Mouse (Mus musculus) liver, adult 2 months (tissue): ENCODE data around the gene Sema3g.

Experiments
- CTCF ChIP-seq: fragments of 200-500 bp; IDR thresholded peaks from 2 replicates; pipeline ENCODE4 v1.5.1; 2011; ENCODE audit warnings: low read depth, low read length, control low read depth
- POLR2A ChIP-seq: fragments of 200-500 bp; IDR thresholded peaks from 2 replicates; pipeline ENCODE4 v1.6.1; 2011; ENCODE audit warnings: low read length, control low read depth; ENCODE audit not compliant: insufficient read depth; ENCODE audit errors: extremely low read depth

DNA sequence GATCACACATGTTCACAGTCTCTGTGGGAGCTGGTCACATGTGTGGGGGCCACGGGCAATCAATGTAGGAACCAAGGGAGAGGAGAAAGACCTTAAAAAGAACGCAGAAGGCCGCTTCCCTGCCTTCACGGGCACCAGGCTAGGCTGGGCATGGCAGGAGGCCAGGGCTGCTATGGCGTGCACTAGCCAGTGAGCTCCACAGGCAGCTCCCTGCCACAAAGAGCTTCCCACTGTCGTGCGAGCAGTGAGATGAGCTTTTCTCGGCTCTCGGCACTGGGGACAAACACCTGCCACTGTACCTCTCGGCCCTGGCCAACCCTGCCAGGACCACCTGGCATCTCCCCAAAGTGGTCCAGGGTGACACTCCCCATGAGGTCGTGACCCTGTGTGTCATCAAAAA lies 46.3 kb upstream of the Sema3g start:
- no peak for TF ChIP-seq CTCF
- no peak for TF ChIP-seq POLR2A
